Mouse (Mus musculus): Measurements from ENCODE around the gene Ghitm. TPM values are rescaled to one million over a fixed set of nuclear protein-coding genes. Genes with fewer than 3 reads are reported as not detected.
"Not testable (repeated sequence)": the region's sequence is repeated elsewhere in the genome, so short reads cannot be mapped to it uniquely, and the experiment has no call there.

The Ghitm gene
- 221 and 233 TPM in 2 replicates for polyA plus RNA-seq (2015; fragmentation: Nextera tagmentation; extraction: Ambion mirVana)

- no peaks in the 10 kb centered on the region for H3K27me3 ChIP-seq (replicated peaks)
- WGBS, result under 1% methylated on average over 38 of the region's 38 CpGs
- peak; percentile 100 for ATAC-seq (ENCODE audit: insufficient read depth, low FRiP score, low read depth)
- no peaks in the 10 kb centered on the region for H3K9me3 ChIP-seq
- H3K27ac ChIP-seq, result peak within 1 kb of the TSS; percentile 90
- H3K4me2 ChIP-seq, result peak within 1 kb of the TSS; percentile 60
- H3K4me3 ChIP-seq (replicated peaks), result peak within 1 kb of the TSS; percentile 71
- H3K4me1 ChIP-seq, result no peaks in the 10 kb centered on the region
- H3K36me3 ChIP-seq, result peaks cover 15% of the 10 kb centered on the region
- peak within 1 kb of the TSS; percentile 68 for H3K9ac ChIP-seq
Observed at GRCm38 (mm10) chr14:37135127-37135593, at the start of gene Ghitm. Gene Ghitm (minus strand): TSS chr14:37135272.

GRCm38 (mm10) chr14:37184871-37185270, 49.8 kb upstream of the Ghitm start:
- H3K9me3 ChIP-seq, result no peaks in the 10 kb centered on the region
- whole genome bisulfite sequencing, result 75% methylated on average over 2 of the region's 2 CpGs
- H3K4me3 ChIP-seq (replicated peaks), result no peak overlapping the region
- H3K4me1 ChIP-seq, result no peaks in the 10 kb centered on the region
- no peak for ATAC-seq (ENCODE audit: insufficient read depth, low FRiP score, low read depth)
- H3K27me3 ChIP-seq (replicated peaks), result no peaks in the 10 kb centered on the region
- no peak overlapping the region for H3K27ac ChIP-seq
- no peaks in the 10 kb centered on the region for H3K36me3 ChIP-seq
- H3K4me2 ChIP-seq, result no peak overlapping the region
- no peak overlapping the region for H3K9ac ChIP-seq

GRCm38 (mm10) chr14:37174484-37174883, 39.4 kb upstream of the Ghitm start:
- Histone ChIP-seq H3K36me3 (no peaks in the 10 kb centered on the region), H3K9me3 (no peaks in the 10 kb centered on the region), H3K9ac (no peak overlapping the region), H3K27ac (no peak overlapping the region), H3K4me2 (no peak overlapping the region), H3K27me3 (replicated peaks) (no peaks in the 10 kb centered on the region), H3K4me3 (replicated peaks) (no peak overlapping the region), H3K4me1 (no peaks in the 10 kb centered on the region)
- no peak for ATAC-seq (ENCODE audit: insufficient read depth, low FRiP score, low read depth)
- WGBS, result 72% methylated on average over 3 of the region's 3 CpGs

GRCm38 (mm10) chr14:37165266-37165926, 30.3 kb upstream of the Ghitm start:
- no peak overlapping the region for H3K27ac ChIP-seq
- 57% methylated on average over 1 of the region's 1 CpGs for WGBS
- no peaks in the 10 kb centered on the region for H3K4me1 ChIP-seq
- ATAC-seq (ENCODE audit: insufficient read depth, low FRiP score, low read depth), result no peak
- no peaks in the 10 kb centered on the region for H3K36me3 ChIP-seq
- H3K9me3 ChIP-seq, result no peaks in the 10 kb centered on the region
- H3K4me3 ChIP-seq (replicated peaks), result no peak overlapping the region
- H3K4me2 ChIP-seq, result no peak overlapping the region
- H3K9ac ChIP-seq, result no peak overlapping the region
- H3K27me3 ChIP-seq (replicated peaks), result no peaks in the 10 kb centered on the region

DNA sequence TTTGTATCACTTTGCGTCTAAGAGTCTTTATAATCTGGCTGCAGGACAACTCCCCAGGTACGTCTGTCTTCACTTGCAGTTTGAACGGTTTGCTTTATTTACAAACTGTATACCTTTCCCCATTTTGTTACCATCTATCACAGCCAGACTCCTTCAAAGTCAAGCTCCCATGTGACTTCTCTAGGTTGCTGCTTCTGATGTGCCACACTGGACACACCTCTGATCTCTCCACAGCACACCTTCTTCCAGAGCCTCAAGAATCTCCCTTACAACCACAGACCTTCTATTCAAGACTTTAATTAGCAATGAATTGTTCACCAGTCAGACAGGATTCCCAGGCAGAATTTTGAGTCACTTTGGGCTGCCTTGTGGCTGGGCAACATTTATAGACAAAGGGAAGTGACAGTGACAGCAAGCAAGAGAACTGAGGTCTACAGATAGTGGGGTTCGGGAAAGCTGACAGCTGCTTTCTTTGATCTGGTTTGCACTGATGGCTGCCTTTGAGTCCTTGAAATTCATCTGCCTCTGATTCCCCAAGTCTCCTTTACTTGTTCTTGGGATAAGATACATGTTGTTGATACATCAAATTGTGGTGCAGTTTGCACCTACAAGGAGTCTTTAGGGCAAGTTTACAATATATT, 29.4 kb upstream of the Ghitm start:
- no peak overlapping the region for H3K27ac ChIP-seq
- WGBS, result 69% methylated on average over 4 of the region's 4 CpGs
- no peaks in the 10 kb centered on the region for H3K27me3 ChIP-seq (replicated peaks)
- H3K4me3 ChIP-seq (replicated peaks), result no peak overlapping the region
- no peaks in the 10 kb centered on the region for H3K9me3 ChIP-seq
- ATAC-seq (ENCODE audit: insufficient read depth, low FRiP score, low read depth), result no peak
- no peaks in the 10 kb centered on the region for H3K36me3 ChIP-seq
- H3K9ac ChIP-seq, result no peak overlapping the region
- no peaks in the 10 kb centered on the region for H3K4me1 ChIP-seq
- no peak overlapping the region for H3K4me2 ChIP-seq

- no peak overlapping the region for H3K4me2 ChIP-seq
- WGBS, result 61% methylated on average over 4 of the region's 4 CpGs
- H3K4me1 ChIP-seq, result no peaks in the 10 kb centered on the region
- ATAC-seq (ENCODE audit: insufficient read depth, low FRiP score, low read depth), result peak; percentile 93
- no peaks in the 10 kb centered on the region for H3K9me3 ChIP-seq
- no peak overlapping the region for H3K4me3 ChIP-seq (replicated peaks)
- H3K9ac ChIP-seq, result no peak overlapping the region
- H3K27me3 ChIP-seq (replicated peaks), result no peaks in the 10 kb centered on the region
- no peak overlapping the region for H3K27ac ChIP-seq
- H3K36me3 ChIP-seq, result no peaks in the 10 kb centered on the region
Observed at GRCm38 (mm10) chr14:37163277-37163956, 28.3 kb upstream of the Ghitm start.

DNA sequence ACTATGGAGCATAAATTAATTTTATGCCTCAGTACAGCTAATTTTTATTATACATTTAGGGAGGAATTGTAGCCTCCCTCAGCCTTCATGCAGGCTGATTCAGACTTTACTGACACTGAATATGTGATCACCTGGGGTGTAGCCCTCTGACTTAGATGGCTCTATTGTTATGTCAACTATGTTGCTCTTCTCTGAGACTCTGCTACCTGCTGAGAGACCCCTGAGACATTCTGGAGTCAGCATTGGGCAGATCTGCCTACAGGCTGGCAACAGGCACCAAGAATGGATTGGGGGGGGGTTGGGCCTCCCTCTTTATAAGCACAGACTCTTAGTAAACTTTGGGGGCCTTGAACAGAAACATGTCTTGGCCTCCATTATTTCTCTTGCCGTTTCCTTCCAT, 19.3 kb upstream of the Ghitm start:
- WGBS, result 100% methylated on average over 1 of the region's 1 CpGs
- ATAC-seq (ENCODE audit: insufficient read depth, low FRiP score, low read depth), result no peak

DNA sequence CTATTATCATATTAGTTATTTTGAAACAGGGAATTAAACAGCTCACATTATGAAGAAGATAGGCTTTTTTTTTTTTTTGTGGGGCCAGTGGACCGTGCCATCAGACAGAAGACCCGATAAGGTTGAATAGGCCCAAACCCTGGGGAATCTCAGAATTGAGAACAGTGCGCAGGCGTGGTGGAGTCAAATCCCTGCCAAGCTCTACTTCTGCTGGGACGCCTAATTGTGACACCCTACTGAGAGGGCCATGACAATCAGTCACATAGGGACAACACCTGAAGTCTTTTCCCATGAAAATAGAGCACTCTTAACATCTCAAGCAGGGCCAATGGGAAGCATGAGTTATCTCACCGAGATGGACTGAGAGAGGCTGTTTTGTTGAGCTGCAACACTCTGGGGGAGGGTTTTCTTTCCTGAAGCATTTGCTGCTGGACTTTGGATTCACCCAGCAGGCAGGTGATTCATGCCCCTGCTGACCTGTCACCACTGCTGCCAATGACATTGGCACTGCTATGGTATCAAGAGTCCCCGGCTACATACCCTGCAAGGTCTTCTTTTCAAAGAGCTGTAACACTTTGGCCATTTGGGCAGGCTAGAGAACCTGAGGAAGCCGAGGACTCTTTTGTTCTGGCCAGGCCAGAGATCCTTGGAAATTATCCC, 4.1 kb upstream of the Ghitm start:
- Histone ChIP-seq H3K4me2 (no peak overlapping the region), H3K9ac (no peak overlapping the region), H3K9me3 (no peaks in the 10 kb centered on the region), H3K4me3 (replicated peaks) (no peak overlapping the region), H3K4me1 (no peaks in the 10 kb centered on the region), H3K27me3 (replicated peaks) (no peaks in the 10 kb centered on the region), H3K27ac (no peak overlapping the region), H3K36me3 (no peaks in the 10 kb centered on the region)
- ATAC-seq (ENCODE audit: insufficient read depth, low FRiP score, low read depth), result no peak
- 82% methylated on average over 8 of the region's 8 CpGs for WGBS

More for the DNA sequence above, 19.3 kb upstream of the Ghitm start:
- no peak overlapping the region for H3K4me3 ChIP-seq (replicated peaks)
- H3K4me2 ChIP-seq, result no peak overlapping the region
- H3K9me3 ChIP-seq, result no peaks in the 10 kb centered on the region
- H3K36me3 ChIP-seq, result no peaks in the 10 kb centered on the region
- H3K4me1 ChIP-seq, result no peaks in the 10 kb centered on the region
- no peaks in the 10 kb centered on the region for H3K27me3 ChIP-seq (replicated peaks)
- no peak overlapping the region for H3K9ac ChIP-seq
- H3K27ac ChIP-seq, result no peak overlapping the region

DNA sequence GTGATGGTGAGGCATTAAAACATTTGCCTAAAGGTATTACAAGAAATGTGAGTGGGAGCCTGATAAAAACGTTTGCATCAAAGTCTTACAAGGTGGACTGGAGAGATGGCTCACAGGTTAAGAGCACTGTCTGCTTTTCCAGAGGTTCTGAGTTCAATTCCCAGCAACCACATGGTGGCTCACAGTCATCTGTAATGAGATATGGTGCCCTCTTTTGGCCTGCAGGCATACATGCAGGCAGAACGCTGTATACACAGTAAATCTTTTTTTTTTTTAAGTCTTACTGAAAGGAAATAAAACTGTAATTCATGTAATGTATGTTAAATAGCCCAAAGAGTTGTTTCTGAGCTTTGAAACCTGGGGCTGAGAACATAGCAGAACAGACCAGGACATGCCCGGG, 2.5 kb upstream of the Ghitm start:
- H3K4me3 ChIP-seq (replicated peaks); H3K36me3 ChIP-seq; H3K9me3 ChIP-seq; H3K9ac ChIP-seq; H3K27ac ChIP-seq; H3K27me3 ChIP-seq (replicated peaks); H3K4me1 ChIP-seq; ATAC-seq (ENCODE audit: insufficient read depth, low FRiP score, low read depth); H3K4me2 ChIP-seq: not testable (repeated sequence)
- WGBS, result 85% methylated on average over 3 of the region's 3 CpGs

DNA sequence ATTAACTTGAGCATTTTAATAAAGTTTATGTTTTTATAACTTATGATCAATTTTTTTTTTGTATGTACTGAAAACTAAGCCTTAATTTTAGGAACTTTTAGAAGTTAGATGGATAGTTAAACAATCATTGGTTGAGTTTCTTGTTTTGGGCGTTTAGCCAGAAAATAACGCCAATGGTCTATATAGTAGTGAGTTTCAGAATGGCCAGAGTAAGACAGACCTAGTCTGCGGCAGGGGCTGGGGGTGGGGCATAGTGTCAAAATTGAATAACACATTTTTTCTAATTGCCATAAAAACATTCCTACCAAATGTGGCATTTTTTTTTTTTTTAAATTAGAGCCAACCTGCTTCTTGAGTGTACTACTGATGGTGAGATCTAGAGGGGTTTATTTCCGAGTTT, 1.0 kb upstream of the Ghitm start:
- no peaks in the 10 kb centered on the region for H3K27me3 ChIP-seq (replicated peaks)
- no peak overlapping the region for H3K9ac ChIP-seq
- 78% methylated on average over 4 of the region's 4 CpGs for WGBS
- no peaks in the 10 kb centered on the region for H3K9me3 ChIP-seq
- no peak for ATAC-seq (ENCODE audit: insufficient read depth, low FRiP score, low read depth)
- H3K4me1 ChIP-seq, result no peaks in the 10 kb centered on the region
- no peak overlapping the region for H3K4me3 ChIP-seq (replicated peaks)
- no peak overlapping the region for H3K27ac ChIP-seq
- no peak overlapping the region for H3K4me2 ChIP-seq
- peaks cover 6% of the 10 kb centered on the region; the same call in 1 of the 2 replicates for H3K36me3 ChIP-seq

DNA sequence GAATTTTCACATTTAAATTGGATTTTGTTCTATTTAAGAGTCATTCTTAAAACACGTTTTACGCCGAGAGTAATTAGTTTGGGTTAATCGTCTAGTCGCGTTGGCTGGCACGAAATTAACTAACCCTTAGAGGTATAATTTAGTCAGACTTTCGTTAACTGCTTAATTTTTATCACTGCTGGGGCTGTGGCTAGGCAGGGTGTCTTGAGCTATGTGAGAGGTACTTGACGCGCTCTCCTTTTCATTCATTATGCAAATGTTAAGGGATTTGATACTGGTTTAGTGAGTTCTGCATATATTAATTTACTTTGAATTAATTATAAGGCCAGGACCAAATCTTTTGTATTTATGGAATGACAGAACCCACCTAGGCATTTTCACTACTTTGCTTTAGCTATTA, 599 bp upstream of the Ghitm start:
- H3K9ac ChIP-seq, result 0 out of 2 replicates have a peak overlapping the region, but pooled peaks have one; percentile 20
- peak overlapping the region; percentile 71 for H3K4me3 ChIP-seq (replicated peaks)
- ATAC-seq (ENCODE audit: insufficient read depth, low FRiP score, low read depth), result no peak
- H3K36me3 ChIP-seq, result peaks cover 10% of the 10 kb centered on the region; the same call in 1 of the 2 replicates
- no peaks in the 10 kb centered on the region for H3K27me3 ChIP-seq (replicated peaks)
- no peak overlapping the region; the same call in 1 of the 2 replicates for H3K27ac ChIP-seq
- no peaks in the 10 kb centered on the region for H3K9me3 ChIP-seq
- H3K4me2 ChIP-seq, result peak overlapping the region; percentile 53
- 2% methylated on average over 10 of the region's 10 CpGs for WGBS
- H3K4me1 ChIP-seq, result no peaks in the 10 kb centered on the region

Data from stomach, embryonic 15.5 days (tissue).